Mouse (Mus musculus) stomach, postnatal 0 days (tissue): ENCODE results near the gene Fads6.

Experiments
- CTCF ChIP-seq: IDR thresholded peaks from 2 replicates; pipeline ENCODE4 v1.5.1; 2016; ENCODE audit warnings: antibody characterized with exemption, low read depth, mild to moderate bottlenecking, moderate library complexity
- EP300 ChIP-seq: optimal IDR thresholded peaks from 2 replicates; pipeline ENCODE3; 2016; ENCODE audit warnings: antibody characterized with exemption

- TF ChIP-seq CTCF: no peak
- TF ChIP-seq EP300: no peak
Measured at GRCm38 (mm10) chr11:115243783-115244182, 53.7 kb downstream of the Fads6 start.
